9 mouse cellular contexts compared by ENCODE assay signal in the genomic region with DNA sequence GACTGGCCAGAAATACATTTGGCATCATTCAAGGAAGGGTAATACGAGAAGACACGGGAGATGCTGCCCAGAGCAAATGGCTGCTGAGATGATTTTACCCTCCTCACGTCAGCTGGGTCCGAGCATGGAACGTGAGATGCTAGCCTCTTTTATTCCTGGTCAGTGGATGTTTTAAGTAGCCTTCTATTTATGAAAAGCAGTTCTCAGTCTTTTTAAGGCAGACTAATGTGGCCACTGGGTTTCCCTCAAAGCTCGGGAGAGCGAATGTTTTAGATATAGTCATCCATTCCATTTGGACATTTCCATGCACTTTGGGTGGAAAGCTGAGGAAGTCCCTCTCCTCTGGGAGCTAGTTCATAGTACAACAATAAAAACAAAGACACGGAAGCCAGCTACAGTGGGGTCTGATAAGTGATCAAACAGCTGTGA.
DNase-seq lines count a peak whose midpoint lies in the region; ATAC-seq and TF ChIP-seq lines count a peak whose summit lies in the region.
"Had no signal": no experiment of that assay in that cellular context is flagged by ENCODE, and none has a peak within 500 bp of the region (broad histone marks: within the 10 kb centered on the region; RNA-seq: fewer than 3 reads in every experiment).

No protein-coding gene starts in this region.

- TF ChIP-seq CTCF in cerebellum, adult 2 months (IDR thresholded peaks at IDR 0.05; ENCODE audit: borderline replicate concordance, insufficient read depth, low read depth, low read length) = no peak

- peak overlapping the region; percentile 4 for H3K4me2 ChIP-seq in lung, embryonic 16.5 days (ENCODE audit: low read depth, low read length)
- H3K4me2 ChIP-seq in hindbrain, embryonic 16.5 days (ENCODE audit: low read length) = peak overlapping the region; percentile 7; the same call in 1 of the 2 replicates

- H3K36me3 ChIP-seq in lung, embryonic 16.5 days (ENCODE audit: control insufficient read depth, insufficient read depth, low read length) = no peaks in the 10 kb centered on the region
- H3K36me3 ChIP-seq in hindbrain, embryonic 16.5 days (ENCODE audit: control insufficient read depth, insufficient read depth, low read length) = no peaks in the 10 kb centered on the region

- 15% methylated on average over 8 of the region's 8 CpGs for WGBS in cerebellum, adult 2 months
- 31% methylated on average over 8 of the region's 8 CpGs for WGBS in lung, embryonic 16.5 days
- 28% methylated on average over 8 of the region's 8 CpGs for WGBS in hindbrain, embryonic 16.5 days

- peak; percentile 49 to 50 for DNase-seq in cerebellum, adult 2 months
- DNase-seq in cerebellum, adult 9-10 months = no peak
- no peak for DNase-seq in lung, postnatal 10 days
- peak; percentile 76 for DNase-seq in skeletal muscle tissue, adult 2 months (ENCODE audit: low read depth, low spot score)
- no peak for DNase-seq in thymus, postnatal 36 days
- DNase-seq in layer of hippocampus, postnatal 14 days (ENCODE audit: low spot score in 2 of 2) = no peak

- H3K4me3 ChIP-seq in cerebellum, adult 2 months (replicated peaks; ENCODE audit: insufficient read depth, low read depth, low read length) = peak overlapping the region; percentile 54
- no peak overlapping the region for H3K4me3 ChIP-seq in lung, embryonic 16.5 days (ENCODE audit: low read length)
- H3K4me3 ChIP-seq in hindbrain, embryonic 16.5 days (ENCODE audit: low read length) = no peak overlapping the region
- H3K4me3 ChIP-seq: megakaryocyte, embryonic 14.5 days had no signal

- ATAC-seq in lung, embryonic 16.5 days (ENCODE audit: low read depth) = no peak
- no peak for ATAC-seq in hindbrain, embryonic 16.5 days

- H3K9me3 ChIP-seq in lung, embryonic 16.5 days (ENCODE audit: control insufficient read depth, low read length) = no peaks in the 10 kb centered on the region
- H3K9me3 ChIP-seq in hindbrain, embryonic 16.5 days (ENCODE audit: control insufficient read depth, low read length) = no peaks in the 10 kb centered on the region
- H3K9me3 ChIP-seq: megakaryocyte, embryonic 14.5 days had no signal

- H3K27me3 ChIP-seq in cerebellum, adult 2 months (ENCODE audit: control insufficient read depth, insufficient read depth, low read length) = no peaks in the 10 kb centered on the region
- H3K27me3 ChIP-seq in lung, embryonic 16.5 days (ENCODE audit: control insufficient read depth, insufficient read depth, low read depth, low read length) = no peaks in the 10 kb centered on the region
- H3K27me3 ChIP-seq in hindbrain, embryonic 16.5 days (replicated peaks; ENCODE audit: control insufficient read depth, insufficient read depth, low read length) = no peaks in the 10 kb centered on the region

- H3K27ac ChIP-seq in cerebellum, adult 2 months (ENCODE audit: insufficient read depth, low read length) = no peak overlapping the region
- peak overlapping the region; percentile 100 for H3K27ac ChIP-seq in lung, embryonic 16.5 days (ENCODE audit: low read length)
- 0 out of 2 replicates have a peak overlapping the region, but pooled peaks have one; percentile 19 for H3K27ac ChIP-seq in hindbrain, embryonic 16.5 days (ENCODE audit: low read depth, low read length)

- TF ChIP-seq POLR2A in cerebellum, adult 2 months (IDR thresholded peaks at IDR 0.05; ENCODE audit: borderline replicate concordance, insufficient read depth, low read length) = no peak

- H3K9ac ChIP-seq in lung, embryonic 16.5 days (ENCODE audit: low read length) = peak overlapping the region; percentile 22; the same call in 1 of the 2 replicates
- no peak overlapping the region for H3K9ac ChIP-seq in hindbrain, embryonic 16.5 days (ENCODE audit: low read depth, low read length)

- H3K4me1 ChIP-seq in cerebellum, adult 2 months (ENCODE audit: control insufficient read depth, insufficient read depth, low read length) = peaks cover 13% of the 10 kb centered on the region
- H3K4me1 ChIP-seq in lung, embryonic 16.5 days (replicated peaks; ENCODE audit: control insufficient read depth, insufficient read depth, low read length) = peaks cover 67% of the 10 kb centered on the region
- H3K4me1 ChIP-seq in hindbrain, embryonic 16.5 days (ENCODE audit: control insufficient read depth, insufficient read depth, low read depth, low read length) = peaks cover 45% of the 10 kb centered on the region

Comparison
In these comparisons a context has a peak if more than half of its experiments do, and no peak if none do; other contexts are left out.
1. DNase-seq: peak in cerebellum, adult 2 months (2 of 2) and skeletal muscle tissue, adult 2 months (single experiment); none in cerebellum, adult 9-10 months (single experiment), lung, postnatal 10 days (single experiment), thymus, postnatal 36 days (0 of 2) and layer of hippocampus, postnatal 14 days (0 of 2).